Mouse (Mus musculus) cortical plate, adult 2 months (tissue): ENCODE measurements around the gene Gm572.

Experiments used
- CTCF ChIP-seq: fragments of 200-500 bp; IDR thresholded peaks from 2 replicates; pipeline ENCODE4 v1.5.1; 2011; ENCODE audit warnings: mild to moderate bottlenecking, control low read depth, low read length; ENCODE audit not compliant: insufficient read depth; ENCODE audit errors: extremely low read depth
- POLR2A ChIP-seq: fragments of 200-500 bp; IDR thresholded peaks from 2 replicates; pipeline ENCODE4 v1.6.1; 2011; ENCODE audit warnings: mild to moderate bottlenecking, low read length, control low read depth; ENCODE audit not compliant: insufficient read depth; ENCODE audit errors: extremely low read depth

- no peak for TF ChIP-seq POLR2A
- TF ChIP-seq CTCF = no peak
These were observed 35.0 kb downstream of the Gm572 start for GRCm38 (mm10) chr4:148678105-148678504.
